Mouse (Mus musculus): Measurements from ENCODE around the gene Syt8.

- TF ChIP-seq GATA1 (IDR thresholded peaks at IDR 0.05; ENCODE audit: borderline replicate concordance, low read length), result no peak
- TF ChIP-seq FLI1 (IDR thresholded peaks at IDR 0.05; ENCODE audit: low read length), result no peak
Measured at GRCm38 (mm10) chr7:142425641-142426213, 8.9 kb upstream of the Syt8 start.
